Mouse (Mus musculus) forebrain, embryonic 14.5 days (tissue): ENCODE data around the gene Dnajc8. TPM values are rescaled to one million over a fixed set of nuclear protein-coding genes. Genes with fewer than 3 reads are reported as not detected.

ENCODE experiments used
- ATAC-seq: fragments of 200-750 bp; cut with Nextera tagmentation; 2 replicates; pipeline ENCODE4 v1.8.0; 2017; ENCODE audit warnings: mild to moderate bottlenecking, moderate library complexity
- DNase-seq: peaks from one replicate; pipeline ENCODE4 v3.0.0-alpha.2; 2015; ENCODE audit warnings: low spot score
- H3K27ac ChIP-seq: fragments of 300-500 bp; sonication (generic); 2 replicates; pipeline ENCODE4 v1.5.1; 2014; ENCODE audit warnings: low read depth, mild to moderate bottlenecking, control low read depth, low read length, moderate library complexity
- H3K27me3 ChIP-seq: fragments of 300-500 bp; sonication (generic); replicated peaks from 2 replicates; pipeline ENCODE4 v1.6.1; 2014; ENCODE audit warnings: low read length, control low read depth, mixed read lengths; ENCODE audit not compliant: control insufficient read depth, insufficient read depth
- H3K36me3 ChIP-seq: fragments of 300-500 bp; sonication (generic); 2 replicates; pipeline ENCODE4 v1.6.1; 2014; ENCODE audit warnings: low read length, control low read depth; ENCODE audit not compliant: control insufficient read depth, insufficient read depth
- H3K4me1 ChIP-seq: fragments of 300-500 bp; sonication (generic); 2 replicates; pipeline ENCODE4 v1.6.1; 2014; ENCODE audit warnings: antibody characterized with exemption, low read length, control low read depth; ENCODE audit not compliant: control insufficient read depth, insufficient read depth
- H3K4me2 ChIP-seq: fragments of 300-500 bp; sonication (generic); 2 replicates; pipeline ENCODE4 v1.6.1; 2014; ENCODE audit warnings: mild to moderate bottlenecking, control low read depth, low read length
- H3K4me3 ChIP-seq: fragments of 300-500 bp; sonication (generic); 2 replicates; pipeline ENCODE4 v1.5.1; 2014; ENCODE audit warnings: low read depth, low read length, control low read depth
- H3K9ac ChIP-seq: fragments of 300-500 bp; sonication (generic); 2 replicates; pipeline ENCODE4 v1.6.1; 2014; ENCODE audit warnings: mild to moderate bottlenecking, low read length, control low read depth, moderate library complexity
- H3K9me3 ChIP-seq: fragments of 300-500 bp; sonication (generic); replicated peaks from 2 replicates; pipeline ENCODE4 v1.6.1; 2016; ENCODE audit warnings: low read length, control low read depth, mixed read lengths; ENCODE audit not compliant: control insufficient read depth
- WGBS: fragments of 180-500 bp; shearing (Covaris S2); extraction: QIAGEN DNeasy Blood & Tissue Kit; methylation state at CpG from one replicate; pipeline ENCODE4 v1.1.7; 2014; 5-methylcytosine and 5-hydroxymethylcytosine counted together
- polyA plus RNA-seq: library from polyadenylated mRNA; unstranded; fragments of >200 nt; fragmentation: Nextera tagmentation; extraction: Ambion mirVana; gene quantifications from 2 replicates; pipeline ENCODE4 v1.2.1, GENCODE M21; 2014

Dnajc8 gene
- polyA plus RNA-seq, 1 experiment from 2014 or later, result 160 TPM

DNA sequence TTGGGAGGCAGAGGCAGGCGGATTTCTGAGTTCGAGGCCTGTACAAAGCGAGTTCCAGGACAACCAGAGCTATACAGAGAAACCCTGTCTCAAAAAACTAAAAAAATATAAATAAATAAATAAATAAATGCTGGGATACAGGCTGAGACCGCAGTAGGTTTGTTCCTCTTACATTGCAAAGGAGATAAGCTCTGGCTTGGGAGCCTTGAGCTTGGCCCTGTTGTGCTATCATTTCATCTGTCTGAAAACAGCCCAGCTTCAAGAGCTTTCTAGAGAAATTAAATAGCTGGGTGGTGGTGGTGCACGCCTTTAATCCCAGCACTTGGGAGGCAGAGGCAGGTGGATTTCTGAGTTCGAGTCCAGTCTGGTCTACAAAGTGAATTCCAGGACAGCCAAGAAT, 33.7 kb upstream of the Dnajc8 start:
- no peak overlapping the region for H3K4me3 ChIP-seq
- no peak overlapping the region for H3K4me2 ChIP-seq
- DNase-seq (no peak), ATAC-seq (no peak)
- H3K9me3 ChIP-seq, result no peaks in the 10 kb centered on the region
- peaks cover 3% of the 10 kb centered on the region for H3K36me3 ChIP-seq
- 94% methylated on average over 6 of the region's 6 CpGs for WGBS
- no peak overlapping the region for H3K9ac ChIP-seq
- H3K27me3 ChIP-seq, result no peaks in the 10 kb centered on the region
- no peaks in the 10 kb centered on the region for H3K4me1 ChIP-seq
- H3K27ac ChIP-seq, result no peak overlapping the region

DNA sequence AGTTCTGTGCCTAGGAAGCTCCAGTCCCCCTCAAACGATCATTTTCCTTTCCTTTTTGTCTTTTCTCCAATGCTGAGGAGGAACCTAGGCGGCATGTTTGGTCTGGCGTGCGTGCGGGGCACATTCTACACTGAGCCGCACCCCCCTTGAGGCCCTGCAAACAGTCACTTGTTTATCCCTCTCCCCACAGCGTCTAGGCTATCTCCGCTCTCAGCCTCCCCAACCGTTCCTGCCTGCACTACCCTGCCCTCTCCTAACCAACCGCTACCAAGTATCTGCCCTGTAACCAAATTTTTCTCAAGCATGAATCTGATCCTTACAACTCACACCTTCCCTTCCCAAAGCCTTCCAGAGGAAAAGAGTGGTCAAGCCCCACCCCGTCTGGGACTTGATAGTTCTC, 32.0 kb upstream of the Dnajc8 start:
- Histone ChIP-seq H3K27ac (no peak overlapping the region), H3K4me1 (no peaks in the 10 kb centered on the region), H3K4me3 (no peak overlapping the region), H3K9ac (no peak overlapping the region), H3K27me3 (no peaks in the 10 kb centered on the region), H3K4me2 (no peak overlapping the region), H3K9me3 (no peaks in the 10 kb centered on the region), H3K36me3 (no peaks in the 10 kb centered on the region; the same call in 1 of the 2 replicates)
- DNase-seq, result no peak
- ATAC-seq, result no peak
- 82% methylated on average over 11 of the region's 11 CpGs for WGBS

DNA sequence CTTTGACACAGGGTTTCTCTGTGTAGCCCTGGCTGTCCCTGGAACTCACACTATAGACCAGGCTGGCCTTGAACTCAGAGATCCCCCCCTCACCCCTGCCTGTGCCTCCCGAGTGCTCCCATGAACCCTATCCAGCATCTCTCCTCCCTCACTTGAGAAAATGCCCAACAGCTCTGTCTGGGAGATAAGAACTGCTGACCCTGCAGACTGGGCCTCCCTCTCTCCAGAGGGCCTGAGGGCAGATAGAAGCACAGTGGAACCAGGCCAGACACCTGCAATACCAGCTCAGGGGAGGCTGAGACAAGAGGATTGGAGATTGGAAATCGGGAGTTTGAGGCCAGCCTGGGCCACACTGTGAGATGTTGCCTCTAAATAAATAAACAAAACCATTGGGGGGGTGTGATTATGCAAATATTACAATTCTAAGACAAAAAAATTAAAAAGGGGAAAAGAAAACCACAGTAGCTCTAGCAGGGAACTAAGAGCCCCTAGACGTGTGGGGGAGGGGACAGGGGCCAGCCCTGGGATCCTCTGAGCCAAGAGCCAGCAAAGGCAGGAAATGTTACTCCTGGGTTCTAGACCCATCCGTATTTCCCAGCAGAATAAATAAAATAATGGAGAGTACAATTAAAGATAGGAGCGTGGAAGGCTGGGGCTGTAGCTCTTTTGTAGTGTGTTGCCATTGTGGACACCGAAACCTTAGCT, 30.2 kb upstream of the Dnajc8 start:
- Histone ChIP-seq H3K4me2 (no peak overlapping the region), H3K27ac (no peak overlapping the region), H3K36me3 (no peaks in the 10 kb centered on the region), H3K27me3 (no peaks in the 10 kb centered on the region), H3K9ac (no peak overlapping the region), H3K4me3 (no peak overlapping the region), H3K4me1 (no peaks in the 10 kb centered on the region), H3K9me3 (no peaks in the 10 kb centered on the region)
- WGBS, result 62% methylated on average over 6 of the region's 6 CpGs
- ATAC-seq (no peak), DNase-seq (no peak)

DNA sequence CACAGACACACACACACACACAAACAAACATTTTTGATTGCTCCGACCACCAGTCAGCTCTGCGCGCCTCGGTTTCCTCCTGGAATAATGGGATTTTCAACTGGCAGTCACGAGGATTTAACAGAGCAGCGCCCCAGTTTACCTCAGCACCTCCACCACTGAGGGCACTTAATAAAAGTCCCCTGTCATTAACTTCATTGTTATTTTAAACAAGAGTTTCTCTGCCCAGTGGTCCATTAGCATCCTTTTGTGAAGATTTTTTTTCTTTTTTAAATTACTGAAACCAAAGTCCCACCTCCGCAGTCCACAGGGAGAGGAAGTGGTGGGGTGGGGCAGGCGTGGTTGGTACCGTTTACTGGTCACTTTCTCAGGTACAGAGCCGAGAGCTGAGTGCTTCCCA, 29.6 kb upstream of the Dnajc8 start:
- 27% methylated on average over 10 of the region's 10 CpGs for WGBS
- no peaks in the 10 kb centered on the region for H3K36me3 ChIP-seq

DNA sequence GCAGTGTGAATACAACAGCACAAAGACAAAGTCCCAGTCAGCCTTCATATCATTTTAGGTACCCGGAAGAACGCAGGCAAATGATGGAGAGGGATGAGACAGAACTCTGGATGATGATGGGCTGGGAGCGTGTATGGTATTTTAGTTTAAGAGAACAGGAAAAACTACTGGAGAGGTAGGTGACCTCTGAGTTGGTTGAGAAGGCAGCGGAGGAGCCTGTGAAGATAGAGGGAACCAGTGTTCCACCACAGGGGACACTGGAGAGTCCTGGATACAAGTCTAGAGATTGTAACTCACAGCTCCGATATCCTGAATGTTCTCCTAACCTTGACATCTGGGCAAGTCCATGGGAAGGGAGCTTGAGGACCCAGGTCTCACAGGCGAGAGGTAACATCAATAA, 29.1 kb upstream of the Dnajc8 start:
- H3K27ac ChIP-seq, result no peak overlapping the region
- WGBS, result 78% methylated on average over 6 of the region's 6 CpGs
- no peak for DNase-seq
- no peak overlapping the region for H3K9ac ChIP-seq
- no peaks in the 10 kb centered on the region for H3K27me3 ChIP-seq
- no peaks in the 10 kb centered on the region for H3K4me1 ChIP-seq
- H3K4me3 ChIP-seq, result no peak overlapping the region
- H3K36me3 ChIP-seq, result no peaks in the 10 kb centered on the region
- no peaks in the 10 kb centered on the region for H3K9me3 ChIP-seq
- no peak overlapping the region for H3K4me2 ChIP-seq
- no peak for ATAC-seq

More for the DNA sequence above, 29.6 kb upstream of the Dnajc8 start:
- ATAC-seq (no peak), DNase-seq (no peak)
- no peaks in the 10 kb centered on the region for H3K4me1 ChIP-seq
- no peak overlapping the region for H3K27ac ChIP-seq
- no peaks in the 10 kb centered on the region for H3K9me3 ChIP-seq
- no peak overlapping the region for H3K9ac ChIP-seq
- H3K4me2 ChIP-seq, result no peak overlapping the region
- no peak overlapping the region for H3K4me3 ChIP-seq
- no peaks in the 10 kb centered on the region for H3K27me3 ChIP-seq

DNA sequence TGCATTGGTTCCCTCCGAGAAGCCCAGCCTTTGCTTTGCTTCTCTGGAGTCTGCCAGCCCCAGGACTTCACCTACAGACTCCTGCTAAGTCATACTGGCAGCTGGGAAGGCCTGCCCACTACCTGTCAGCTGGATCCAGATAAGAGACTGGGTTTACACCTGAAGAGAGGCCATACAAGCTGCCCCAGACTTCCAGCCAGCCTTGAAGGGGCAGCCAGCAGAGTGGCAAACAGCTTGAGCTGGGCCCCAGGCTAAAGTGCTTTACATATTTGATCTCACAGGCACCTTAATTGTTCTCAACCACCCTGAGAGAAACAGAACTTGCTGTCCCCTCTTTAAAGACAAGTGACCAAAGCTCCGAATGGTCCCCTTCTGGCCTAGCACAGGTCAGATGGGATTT, 28.1 kb upstream of the Dnajc8 start:
- WGBS, result 44% methylated on average over 2 of the region's 2 CpGs
- DNase-seq (no peak), ATAC-seq (no peak)
- no peak overlapping the region for H3K9ac ChIP-seq
- H3K4me1 ChIP-seq, result no peaks in the 10 kb centered on the region
- no peaks in the 10 kb centered on the region for H3K27me3 ChIP-seq
- H3K9me3 ChIP-seq, result no peaks in the 10 kb centered on the region
- H3K4me3 ChIP-seq, result no peak overlapping the region
- H3K27ac ChIP-seq, result no peak overlapping the region
- no peaks in the 10 kb centered on the region for H3K36me3 ChIP-seq
- H3K4me2 ChIP-seq, result no peak overlapping the region

DNA sequence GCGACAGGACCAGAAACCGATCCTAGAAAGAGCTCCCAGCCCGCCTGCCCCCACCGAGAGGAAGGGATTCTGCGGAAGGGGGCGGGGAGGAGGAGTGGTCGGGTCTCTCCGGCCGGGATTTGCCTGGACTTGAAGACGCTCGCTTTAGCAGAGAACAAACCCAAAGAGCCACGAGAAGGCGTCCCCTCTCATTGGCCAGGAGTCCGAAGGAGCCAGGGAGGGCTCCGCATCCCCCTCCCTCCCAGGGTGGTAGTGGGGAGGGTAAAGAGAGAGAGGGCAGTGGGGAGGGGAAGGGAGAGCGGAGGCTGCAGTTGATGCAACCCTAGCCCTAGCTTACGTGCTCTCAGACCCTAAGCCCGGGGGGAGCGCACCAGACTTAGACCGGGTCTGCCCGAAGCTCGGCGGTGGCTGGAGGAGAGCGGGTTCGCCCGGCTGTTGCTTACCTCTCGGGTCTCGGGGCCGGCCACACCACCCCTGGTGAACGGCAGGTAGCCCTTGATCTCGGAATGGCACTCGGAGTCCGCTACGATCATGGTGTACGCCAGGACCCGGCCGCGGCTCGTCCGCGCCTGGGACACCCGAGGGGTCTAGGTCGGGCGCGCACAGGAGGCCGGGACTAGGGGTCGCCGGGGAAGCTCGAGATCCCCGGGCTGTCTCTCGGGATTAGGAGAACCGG, 25.6 kb upstream of the Dnajc8 start:
- peak; percentile 79 for DNase-seq
- peak overlapping the region; percentile 76 for H3K9ac ChIP-seq

DNA sequence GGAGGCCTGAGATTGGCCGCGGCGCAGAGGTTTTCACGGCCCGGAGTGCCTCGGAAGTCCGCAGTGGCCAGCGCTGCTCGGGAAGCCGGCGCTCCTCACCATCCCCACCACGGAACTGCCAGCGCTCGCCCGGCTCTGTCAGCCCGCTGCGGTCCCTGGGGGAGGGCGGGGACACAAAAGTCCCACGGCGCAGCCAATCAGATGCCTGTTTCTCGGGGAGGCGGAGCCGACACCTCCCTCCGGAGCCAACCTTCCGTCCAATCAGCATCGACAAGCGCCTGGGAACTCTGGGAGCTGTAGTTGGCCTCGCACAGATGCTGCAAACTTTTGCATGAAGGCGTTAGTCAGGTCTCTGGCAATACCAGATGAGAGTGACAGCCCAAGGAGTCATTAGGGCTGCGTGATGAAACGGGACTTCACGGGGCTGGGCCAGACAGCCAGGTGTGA, 25.0 kb upstream of the Dnajc8 start, which contains the start of gene Sesn2:
TSS of gene Sesn2 (minus strand) at position 150 of the 447 bp plus-strand sequence.
- no peaks in the 10 kb centered on the region for H3K9me3 ChIP-seq
- peaks cover 5% of the 10 kb centered on the region; the same call in 1 of the 2 replicates for H3K4me1 ChIP-seq
- under 1% methylated on average over 32 of the region's 32 CpGs for WGBS
- DNase-seq (peak; percentile 99), ATAC-seq (peak; percentile 96)
- H3K9ac ChIP-seq, result peak within 1 kb of the TSS; percentile 76
- H3K4me2 ChIP-seq, result peak within 1 kb of the TSS; percentile 97
- peak within 1 kb of the TSS; percentile 55 for H3K27ac ChIP-seq
- no peaks in the 10 kb centered on the region for H3K36me3 ChIP-seq
- H3K4me3 ChIP-seq, result peak within 1 kb of the TSS; percentile 75
- H3K27me3 ChIP-seq, result no peaks in the 10 kb centered on the region

More for the DNA sequence above, 25.6 kb upstream of the Dnajc8 start:
- peak; percentile 65 for ATAC-seq
- Histone ChIP-seq H3K27ac (peak overlapping the region; percentile 55), H3K4me3 (peak overlapping the region; percentile 75), H3K36me3 (no peaks in the 10 kb centered on the region), H3K4me2 (peak overlapping the region; percentile 97), H3K4me1 (peaks cover 5% of the 10 kb centered on the region; the same call in 1 of the 2 replicates), H3K9me3 (no peaks in the 10 kb centered on the region), H3K27me3 (no peaks in the 10 kb centered on the region)
- WGBS, result under 1% methylated on average over 49 of the region's 52 CpGs

DNA sequence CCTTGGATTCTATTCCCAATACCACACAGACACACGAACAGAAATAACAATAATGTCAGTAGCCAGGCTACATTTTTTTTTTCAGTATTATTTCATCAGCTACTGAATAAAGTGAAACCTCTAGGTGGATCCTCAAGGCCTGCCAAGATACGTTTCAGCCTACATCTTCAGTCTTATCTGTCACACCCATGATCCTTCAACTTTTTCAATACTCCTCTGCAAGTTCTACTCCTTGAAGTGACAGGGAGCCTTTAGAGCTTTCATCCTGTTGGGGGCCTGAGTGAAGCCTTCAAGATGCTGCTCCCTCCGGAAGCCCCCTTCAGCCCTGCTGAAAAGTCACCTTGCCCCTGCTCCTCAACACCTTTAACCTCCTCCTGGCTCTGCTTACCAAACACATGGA, 23.3 kb upstream of the Dnajc8 start:
- 89% methylated on average over 3 of the region's 3 CpGs for WGBS
- no peaks in the 10 kb centered on the region for H3K36me3 ChIP-seq
- DNase-seq (no peak), ATAC-seq (no peak)
- no peak overlapping the region for H3K4me3 ChIP-seq
- no peak overlapping the region for H3K9ac ChIP-seq
- H3K4me1 ChIP-seq, result peaks cover 8% of the 10 kb centered on the region; the same call in 1 of the 2 replicates
- no peaks in the 10 kb centered on the region for H3K9me3 ChIP-seq
- H3K27ac ChIP-seq, result no peak overlapping the region
- no peaks in the 10 kb centered on the region for H3K27me3 ChIP-seq
- H3K4me2 ChIP-seq, result no peak overlapping the region
